Mouse (Mus musculus) heart, postnatal 0 days (tissue): ENCODE data around the gene Gpm6a. TPM values are rescaled to one million over a fixed set of nuclear protein-coding genes. Genes with fewer than 3 reads are reported as not detected.

Experiments
- ATAC-seq: fragments of 200-750 bp; cut with Nextera tagmentation; 2 replicates; pipeline ENCODE4 v1.8.0; 2017; ENCODE audit warnings: low read depth, moderate number of reproducible peaks, moderate library complexity; ENCODE audit not compliant: insufficient read depth
- DNase-seq: peaks from one replicate; pipeline ENCODE4 v3.0.0-alpha.2; 2016; ENCODE audit warnings: low spot score
- H3K27ac ChIP-seq: fragments of 300-500 bp; sonication (generic); 2 replicates; pipeline ENCODE4 v1.5.1; 2014; ENCODE audit warnings: low read depth, mild to moderate bottlenecking
- H3K27me3 ChIP-seq: fragments of 300-500 bp; sonication (generic); 2 replicates; pipeline ENCODE4 v1.6.1; 2014; ENCODE audit warnings: low read length, mixed read lengths; ENCODE audit not compliant: control insufficient read depth, insufficient read depth
- H3K36me3 ChIP-seq: fragments of 300-500 bp; sonication (generic); replicated peaks from 2 replicates; pipeline ENCODE4 v1.6.1; 2014; ENCODE audit warnings: low read length, mixed read lengths; ENCODE audit not compliant: control insufficient read depth, insufficient read depth
- H3K4me1 ChIP-seq: fragments of 300-500 bp; sonication (generic); 2 replicates; pipeline ENCODE4 v1.6.1; 2014; ENCODE audit warnings: antibody characterized with exemption; ENCODE audit not compliant: control insufficient read depth, insufficient read depth
- H3K4me2 ChIP-seq: fragments of 300-500 bp; sonication (generic); 2 replicates; pipeline ENCODE4 v1.6.1; 2014; ENCODE audit warnings: low read depth, mild to moderate bottlenecking, low read length, moderate library complexity
- H3K4me3 ChIP-seq: fragments of 300-500 bp; sonication (generic); 2 replicates; pipeline ENCODE4 v1.5.1; 2014; ENCODE audit warnings: low read depth, low read length
- H3K9ac ChIP-seq: fragments of 300-500 bp; sonication (generic); replicated peaks from 2 replicates; pipeline ENCODE4 v1.6.1; 2014; ENCODE audit warnings: low read depth, low read length, mixed read lengths
- H3K9me3 ChIP-seq: fragments of 300-500 bp; sonication (generic); replicated peaks from 2 replicates; pipeline ENCODE4 v1.6.1; 2016; ENCODE audit warnings: low read length; ENCODE audit not compliant: control insufficient read depth
- CTCF ChIP-seq: IDR thresholded peaks from 2 replicates; pipeline ENCODE4 v1.5.1; 2016; ENCODE audit warnings: antibody characterized with exemption, control low read depth, low read depth
- EP300 ChIP-seq: IDR thresholded peaks from 2 replicates; pipeline ENCODE4 v1.6.1; 2016; ENCODE audit warnings: antibody characterized with exemption, low read depth
- WGBS: fragments of 180-500 bp; shearing (Covaris S2); extraction: QIAGEN DNeasy Blood & Tissue Kit; methylation state at CpG from one replicate; pipeline ENCODE4 v1.1.7; 2014; 5-methylcytosine and 5-hydroxymethylcytosine counted together
- polyA plus RNA-seq: library from polyadenylated mRNA; unstranded; fragments of >200 nt; fragmentation: Nextera tagmentation; extraction: Ambion mirVana; gene quantifications from 2 replicates; pipeline ENCODE4 v1.2.1, GENCODE M21; 2015
- total RNA-seq: library from RNA; depleted of rRNA; stranded (reverse); fragments of >200 nt; gene quantifications from 2 replicates; pipeline ENCODE4 v1.2.3, GENCODE M21; 2014; ENCODE audit warnings: low replicate concordance; rRNA removed

Gpm6a gene
- 4.8 and 17.0 TPM in 2 replicates for total RNA-seq
- polyA plus RNA-seq, result 16.8 and 19.8 TPM in 2 replicates

GRCm38 (mm10) chr8:54954741-54955455 lies at the start of gene Gpm6a:
TSS of gene Gpm6a (plus strand) at chr8:54954843.
- Histone ChIP-seq H3K36me3 (no peaks in the 10 kb centered on the region), H3K4me3 (no peak within 1 kb of the TSS), H3K27ac (no peak within 1 kb of the TSS), H3K4me2 (peak within 1 kb of the TSS; percentile 2; the same call in 1 of the 2 replicates), H3K4me1 (no peaks in the 10 kb centered on the region), H3K9me3 (no peaks in the 10 kb centered on the region), H3K9ac (no peak within 1 kb of the TSS), H3K27me3 (no peaks in the 10 kb centered on the region)
- DNase-seq, result no peak
- ATAC-seq, result no peak
- WGBS, result 41% methylated on average over 13 of the region's 13 CpGs
- TF ChIP-seq CTCF (no peak), EP300 (no peak)

GRCm38 (mm10) chr8:54912891-54913290 lies 41.8 kb upstream of the Gpm6a start:
- Histone ChIP-seq H3K36me3 (no peaks in the 10 kb centered on the region), H3K4me3 (no peak overlapping the region), H3K9ac (no peak overlapping the region), H3K4me2 (no peak overlapping the region), H3K9me3 (no peaks in the 10 kb centered on the region), H3K27ac (no peak overlapping the region), H3K27me3 (no peaks in the 10 kb centered on the region), H3K4me1 (no peaks in the 10 kb centered on the region)
- TF ChIP-seq EP300, result no peak
- TF ChIP-seq CTCF, result no peak
- no peak for ATAC-seq
- no peak for DNase-seq
- 84% methylated on average over 2 of the region's 2 CpGs for WGBS

GRCm38 (mm10) chr8:54917710-54918109 lies 36.9 kb upstream of the Gpm6a start:
- TF ChIP-seq EP300 (no peak), CTCF (no peak)
- H3K4me2 ChIP-seq, result no peak overlapping the region
- H3K9me3 ChIP-seq, result no peaks in the 10 kb centered on the region
- H3K36me3 ChIP-seq, result no peaks in the 10 kb centered on the region
- no peak overlapping the region for H3K4me3 ChIP-seq
- no peak overlapping the region for H3K9ac ChIP-seq
- H3K27me3 ChIP-seq, result no peaks in the 10 kb centered on the region
- H3K27ac ChIP-seq, result no peak overlapping the region
- no peaks in the 10 kb centered on the region for H3K4me1 ChIP-seq
- DNase-seq (no peak), ATAC-seq (no peak)
- WGBS, result 59% methylated on average over 8 of the region's 9 CpGs

- H3K27ac ChIP-seq, result no peak overlapping the region
- H3K36me3 ChIP-seq, result no peaks in the 10 kb centered on the region
- DNase-seq (no peak), ATAC-seq (no peak)
- TF ChIP-seq EP300, result no peak
- no peak for TF ChIP-seq CTCF
- H3K4me3 ChIP-seq, result no peak overlapping the region
- H3K9me3 ChIP-seq, result no peaks in the 10 kb centered on the region
- no peak overlapping the region for H3K4me2 ChIP-seq
- no peak overlapping the region for H3K9ac ChIP-seq
- 19% methylated on average over 2 of the region's 2 CpGs for whole genome bisulfite sequencing
- H3K27me3 ChIP-seq, result no peaks in the 10 kb centered on the region
- no peaks in the 10 kb centered on the region for H3K4me1 ChIP-seq
Observed at GRCm38 (mm10) chr8:54922160-54922855, 32.3 kb upstream of the Gpm6a start.

GRCm38 (mm10) chr8:54924936-54925335 lies 29.7 kb upstream of the Gpm6a start:
- no peak overlapping the region for H3K27ac ChIP-seq
- TF ChIP-seq CTCF, result no peak
- no peak for TF ChIP-seq EP300
- DNase-seq, result no peak
- H3K4me3 ChIP-seq, result no peak overlapping the region
- no peak for ATAC-seq
- H3K9me3 ChIP-seq, result no peaks in the 10 kb centered on the region
- H3K4me1 ChIP-seq, result no peaks in the 10 kb centered on the region
- H3K9ac ChIP-seq, result no peak overlapping the region
- no peak overlapping the region for H3K4me2 ChIP-seq
- WGBS, result 74% methylated on average over 3 of the region's 3 CpGs
- no peaks in the 10 kb centered on the region for H3K36me3 ChIP-seq
- H3K27me3 ChIP-seq, result no peaks in the 10 kb centered on the region
